Mouse (Mus musculus) embryonic facial prominence, embryonic 10.5 days (tissue): Measurements from ENCODE around the gene Sh2d7. TPM values are rescaled to one million over a fixed set of nuclear protein-coding genes. Genes with fewer than 3 reads are reported as not detected.
"Not testable (repeated sequence)": the region's sequence is repeated elsewhere in the genome, so short reads cannot be mapped to it uniquely, and the experiment has no call there.

Source experiments
- DNase-seq: peaks from one replicate; pipeline ENCODE4 v3.0.0-alpha.2; 2017; ENCODE audit warnings: low spot score
- H3K27ac ChIP-seq: fragments of 300-500 bp; sonication (generic); replicated peaks from 2 replicates; pipeline ENCODE4 v1.5.1; 2016; ENCODE audit warnings: mild to moderate bottlenecking
- H3K27me3 ChIP-seq: fragments of 300-500 bp; sonication (generic); replicated peaks from 2 replicates; pipeline ENCODE4 v1.6.1; 2016; ENCODE audit warnings: low read depth, mild to moderate bottlenecking; ENCODE audit not compliant: poor library complexity, severe bottlenecking
- H3K36me3 ChIP-seq: fragments of 300-500 bp; sonication (generic); replicated peaks from 2 replicates; pipeline ENCODE4 v1.6.1; 2016; ENCODE audit warnings: mild to moderate bottlenecking, moderate library complexity
- H3K4me1 ChIP-seq: fragments of 300-500 bp; sonication (generic); 2 replicates; pipeline ENCODE4 v1.6.1; 2016
- H3K4me3 ChIP-seq: fragments of 300-500 bp; sonication (generic); 2 replicates; pipeline ENCODE4 v1.5.1; 2016; ENCODE audit warnings: mild to moderate bottlenecking, moderate library complexity
- H3K9me3 ChIP-seq: fragments of 300-500 bp; sonication (generic); 2 replicates; pipeline ENCODE4 v1.6.1; 2016; ENCODE audit warnings: mild to moderate bottlenecking
- WGBS: fragments of 180-500 bp; shearing (Covaris S2); methylation state at CpG from one replicate; pipeline ENCODE4 v1.1.7; 2016; 5-methylcytosine and 5-hydroxymethylcytosine counted together
- polyA plus RNA-seq: library from polyadenylated mRNA; unstranded; fragments of >200 nt; fragmentation: Nextera tagmentation; extraction: Ambion mirVana; gene quantifications from 2 replicates; pipeline ENCODE4 v1.2.1, GENCODE M21; 2016

Gene Sh2d7
- polyA plus RNA-seq, 1 experiment from 2014 or later: not detected

- H3K9me3 ChIP-seq: no peaks in the 10 kb centered on the region
- no peak overlapping the region for H3K4me3 ChIP-seq
- no peak overlapping the region for H3K27ac ChIP-seq
- H3K36me3 ChIP-seq: no peaks in the 10 kb centered on the region
- 88% methylated on average over 6 of the region's 6 CpGs for WGBS
- no peak for DNase-seq
- H3K27me3 ChIP-seq: no peaks in the 10 kb centered on the region
- H3K4me1 ChIP-seq: peaks cover 7% of the 10 kb centered on the region
Observed at GRCm38 (mm10) chr9:54549433-54549832, 10.6 kb downstream of the Sh2d7 start.

- 0 out of 2 replicates have a peak, but pooled peaks cover 4% of the 10 kb centered on the region for H3K4me1 ChIP-seq
- no peaks in the 10 kb centered on the region for H3K9me3 ChIP-seq
- DNase-seq: peak; percentile 26
- peaks cover 2% of the 10 kb centered on the region; the same call in 1 of the 2 replicates for H3K27me3 ChIP-seq
- no peak overlapping the region for H3K27ac ChIP-seq
- H3K36me3 ChIP-seq: no peaks in the 10 kb centered on the region
- WGBS: 24% methylated on average over 5 of the region's 5 CpGs
- H3K4me3 ChIP-seq: no peak overlapping the region
Observed at GRCm38 (mm10) chr9:54552409-54552808, 13.6 kb downstream of the Sh2d7 start.

- WGBS: 63% methylated on average over 2 of the region's 2 CpGs
- Histone ChIP-seq H3K9me3 (no peaks in the 10 kb centered on the region), H3K4me1 (peaks cover 16% of the 10 kb centered on the region), H3K36me3 (no peaks in the 10 kb centered on the region), H3K4me3 (no peak overlapping the region), H3K27ac (no peak overlapping the region), H3K27me3 (peaks cover 26% of the 10 kb centered on the region)
- no peak for DNase-seq
Observed at GRCm38 (mm10) chr9:54555044-54555443, 16.3 kb downstream of the Sh2d7 start.

- H3K4me1 ChIP-seq: peaks cover 17% of the 10 kb centered on the region
- H3K4me3 ChIP-seq: no peak overlapping the region
- H3K9me3 ChIP-seq: no peaks in the 10 kb centered on the region
- H3K36me3 ChIP-seq: no peaks in the 10 kb centered on the region
- no peak for DNase-seq
- 72% methylated on average over 8 of the region's 8 CpGs for WGBS
- peaks cover 29% of the 10 kb centered on the region for H3K27me3 ChIP-seq
- no peak overlapping the region for H3K27ac ChIP-seq
Observed at GRCm38 (mm10) chr9:54558731-54559130, 19.9 kb downstream of the Sh2d7 start.

- H3K27me3 ChIP-seq: peaks cover 29% of the 10 kb centered on the region
- H3K27ac ChIP-seq: peak within 1 kb of the TSS; percentile 63
- H3K4me1 ChIP-seq: peaks cover 17% of the 10 kb centered on the region
- no peaks in the 10 kb centered on the region for H3K9me3 ChIP-seq
- DNase-seq: peak; percentile 91
- peak within 1 kb of the TSS; percentile 70 for H3K4me3 ChIP-seq
- no peaks in the 10 kb centered on the region for H3K36me3 ChIP-seq
- WGBS: 2% methylated on average over 54 of the region's 54 CpGs
Observed at GRCm38 (mm10) chr9:54559771-54560471, 21.1 kb downstream of the Sh2d7 start, which contains the start of gene Cib2. Gene Cib2 (minus strand): TSS chr9:54560218.

- Histone ChIP-seq H3K4me1 (peaks cover 17% of the 10 kb centered on the region), H3K9me3 (no peaks in the 10 kb centered on the region), H3K36me3 (no peaks in the 10 kb centered on the region), H3K4me3 (no peak overlapping the region), H3K27ac (no peak overlapping the region), H3K27me3 (peaks cover 29% of the 10 kb centered on the region)
- 87% methylated on average over 8 of the region's 8 CpGs for WGBS
- no peak for DNase-seq
Observed at GRCm38 (mm10) chr9:54560831-54561601, 22.2 kb downstream of the Sh2d7 start.

- no peak for DNase-seq
- whole genome bisulfite sequencing: 42% methylated on average over 4 of the region's 4 CpGs
- H3K27me3 ChIP-seq: 0 out of 2 replicates have a peak, but pooled peaks cover 3% of the 10 kb centered on the region
Observed at GRCm38 (mm10) chr9:54566958-54567357, 28.2 kb downstream of the Sh2d7 start.

GRCm38 (mm10) chr9:54568732-54569131 is 29.9 kb downstream of the Sh2d7 start:
- H3K4me3 ChIP-seq: no peak overlapping the region
- WGBS: 41% methylated on average over 2 of the region's 2 CpGs
- H3K9me3 ChIP-seq: no peaks in the 10 kb centered on the region
- no peaks in the 10 kb centered on the region for H3K36me3 ChIP-seq
- no peak overlapping the region for H3K27ac ChIP-seq
- H3K27me3 ChIP-seq: no peaks in the 10 kb centered on the region
- peaks cover 11% of the 10 kb centered on the region for H3K4me1 ChIP-seq
- no peak for DNase-seq

More at GRCm38 (mm10) chr9:54566958-54567357, 28.2 kb downstream of the Sh2d7 start:
- Histone ChIP-seq H3K9me3 (no peaks in the 10 kb centered on the region), H3K4me3 (no peak overlapping the region), H3K4me1 (peaks cover 11% of the 10 kb centered on the region), H3K36me3 (no peaks in the 10 kb centered on the region), H3K27ac (0 out of 2 replicates have a peak overlapping the region, but pooled peaks have one; percentile 2)

- 82% methylated on average over 9 of the region's 9 CpGs for WGBS
- H3K9me3 ChIP-seq: no peaks in the 10 kb centered on the region
- H3K27ac ChIP-seq: no peak overlapping the region
- no peaks in the 10 kb centered on the region for H3K27me3 ChIP-seq
- no peak for DNase-seq
- H3K4me3 ChIP-seq: no peak overlapping the region
- H3K36me3 ChIP-seq: no peaks in the 10 kb centered on the region
- H3K4me1 ChIP-seq: peaks cover 11% of the 10 kb centered on the region
Observed at GRCm38 (mm10) chr9:54571130-54571839, 32.5 kb downstream of the Sh2d7 start.

GRCm38 (mm10) chr9:54583712-54584111 is 44.9 kb downstream of the Sh2d7 start:
- Histone ChIP-seq H3K36me3 (peaks cover 3% of the 10 kb centered on the region; the same call in 1 of the 2 replicates), H3K4me3 (no peak overlapping the region), H3K27ac (no peak overlapping the region), H3K4me1 (peaks cover 17% of the 10 kb centered on the region), H3K27me3 (no peaks in the 10 kb centered on the region), H3K9me3 (no peaks in the 10 kb centered on the region)
- WGBS: 68% methylated on average over 1 of the region's 1 CpGs
- no peak for DNase-seq

GRCm38 (mm10) chr9:54584127-54584526 is 45.3 kb downstream of the Sh2d7 start:
- H3K9me3 ChIP-seq, H3K4me3 ChIP-seq, H3K27ac ChIP-seq, DNase-seq, H3K27me3 ChIP-seq, H3K36me3 ChIP-seq: not testable (repeated sequence)
- 80% methylated on average over 2 of the region's 2 CpGs for WGBS
- H3K4me1 ChIP-seq: peaks cover 17% of the 10 kb centered on the region

- WGBS: 32% methylated on average over 5 of the region's 5 CpGs
- no peaks in the 10 kb centered on the region for H3K27me3 ChIP-seq
- peak overlapping the region; percentile 84 for H3K27ac ChIP-seq
- H3K4me3 ChIP-seq: peak overlapping the region; percentile 86
- peaks cover 17% of the 10 kb centered on the region for H3K4me1 ChIP-seq
- H3K9me3 ChIP-seq: no peaks in the 10 kb centered on the region
- no peak for DNase-seq
- peaks cover 22% of the 10 kb centered on the region for H3K36me3 ChIP-seq
Observed at GRCm38 (mm10) chr9:54585839-54586198, 47.0 kb downstream of the Sh2d7 start.
